Mouse (Mus musculus) liver, adult 2 months (tissue): ENCODE results near the gene Thbd. TPM values are rescaled to one million over a fixed set of nuclear protein-coding genes. Genes with fewer than 3 reads are reported as not detected.

ENCODE experiments used
- DNase-seq: peaks from one replicate; pipeline ENCODE4 v3.0.0-alpha.2; 2011; ENCODE audit warnings: low read depth, low spot score; ENCODE audit errors: extremely low read depth
- H3K27ac ChIP-seq: fragments of 200-500 bp; replicated peaks from 2 replicates; pipeline ENCODE4 v1.5.1; 2012; ENCODE audit warnings: low read depth, mild to moderate bottlenecking, control low read depth, inconsistent platforms, low read length; ENCODE audit not compliant: insufficient read depth
- H3K27me3 ChIP-seq: fragments of 200-500 bp; 2 replicates; pipeline ENCODE4 v1.6.1; 2012; ENCODE audit warnings: mild to moderate bottlenecking, moderate library complexity, low read length, inconsistent platforms; ENCODE audit not compliant: control insufficient read depth, insufficient read depth
- H3K36me3 ChIP-seq: fragments of 200-500 bp; 2 replicates; pipeline ENCODE4 v1.6.1; 2012; ENCODE audit warnings: low read length, inconsistent platforms; ENCODE audit not compliant: control insufficient read depth, insufficient read depth
- H3K4me1 ChIP-seq: fragments of 200-500 bp; 2 replicates; pipeline ENCODE4 v1.6.1; 2011; ENCODE audit warnings: low read length; ENCODE audit not compliant: control insufficient read depth, insufficient read depth
- H3K4me3 ChIP-seq: fragments of 200-500 bp; 2 replicates; pipeline ENCODE4 v1.5.1; 2011; ENCODE audit warnings: low read depth, mild to moderate bottlenecking, control low read depth, low read length, moderate library complexity; ENCODE audit not compliant: insufficient read depth
- H3K79me2 ChIP-seq: fragments of 200-500 bp; 2 replicates; pipeline ENCODE4 v1.6.1; 2012; ENCODE audit warnings: inconsistent platforms, mild to moderate bottlenecking, low read length, moderate library complexity; ENCODE audit not compliant: control insufficient read depth, insufficient read depth
- H3K9ac ChIP-seq: fragments of 200-500 bp; 2 replicates; pipeline ENCODE4 v1.6.1; 2012; ENCODE audit warnings: low read depth, mild to moderate bottlenecking, control low read depth, inconsistent platforms, low read length
- CTCF ChIP-seq: fragments of 200-500 bp; IDR thresholded peaks from 2 replicates; pipeline ENCODE4 v1.5.1; 2011; ENCODE audit warnings: low read depth, low read length, control low read depth
- POLR2A ChIP-seq: fragments of 200-500 bp; IDR thresholded peaks from 2 replicates; pipeline ENCODE4 v1.6.1; 2011; ENCODE audit warnings: low read length, control low read depth; ENCODE audit not compliant: insufficient read depth; ENCODE audit errors: extremely low read depth
- WGBS: fragments of 180-500 bp; shearing (Covaris S2); methylation state at CpG from one replicate; pipeline ENCODE4 v1.1.7; 2018; 5-methylcytosine and 5-hydroxymethylcytosine counted together
- polyA plus RNA-seq: library from polyadenylated mRNA; depleted of rRNA; stranded (reverse); fragments of >200 nt; gene quantifications from 2 replicates; pipeline ENCODE4 v1.2.3, GENCODE M21; 2012
- total RNA-seq: library from RNA; depleted of rRNA; stranded (reverse); fragments of >200 nt; gene quantifications from 2 replicates; pipeline ENCODE4 v1.2.3, GENCODE M21; 2014

Gene Thbd
- total and polyA plus RNA-seq, 2 experiments = 2.0 to 2.3 TPM

GRCm38 (mm10) chr2:148450616-148451015 lies 42.6 kb upstream of the Thbd start:
- 28% methylated on average over 5 of the region's 5 CpGs for WGBS
- peak; percentile 51 for DNase-seq

GRCm38 (mm10) chr2:148449659-148450058 lies 41.7 kb upstream of the Thbd start:
- WGBS = 95% methylated on average over 1 of the region's 1 CpGs

More at GRCm38 (mm10) chr2:148450616-148451015, 42.6 kb upstream of the Thbd start:
- H3K36me3 ChIP-seq = no peaks in the 10 kb centered on the region
- H3K4me1 ChIP-seq = no peaks in the 10 kb centered on the region; the same call in 1 of the 2 replicates
- no peaks in the 10 kb centered on the region for H3K79me2 ChIP-seq
- no peak overlapping the region for H3K9ac ChIP-seq
- H3K4me3 ChIP-seq = no peak overlapping the region
- no peaks in the 10 kb centered on the region for H3K27me3 ChIP-seq
- TF ChIP-seq POLR2A (no peak), CTCF (no peak)
- H3K27ac ChIP-seq = no peak overlapping the region

GRCm38 (mm10) chr2:148446446-148446845 lies 38.5 kb upstream of the Thbd start:
- H3K36me3 ChIP-seq = no peaks in the 10 kb centered on the region
- H3K27ac ChIP-seq = no peak overlapping the region
- H3K4me3 ChIP-seq = no peak overlapping the region
- no peaks in the 10 kb centered on the region; the same call in 1 of the 2 replicates for H3K4me1 ChIP-seq
- no peak for TF ChIP-seq CTCF
- TF ChIP-seq POLR2A = no peak
- no peak overlapping the region for H3K9ac ChIP-seq
- H3K27me3 ChIP-seq = no peaks in the 10 kb centered on the region
- 79% methylated on average over 3 of the region's 3 CpGs for WGBS
- H3K79me2 ChIP-seq = no peaks in the 10 kb centered on the region
- no peak for DNase-seq

More at GRCm38 (mm10) chr2:148449659-148450058, 41.7 kb upstream of the Thbd start:
- no peak overlapping the region for H3K4me3 ChIP-seq
- H3K4me1 ChIP-seq = no peaks in the 10 kb centered on the region; the same call in 1 of the 2 replicates
- TF ChIP-seq POLR2A = no peak
- no peak for TF ChIP-seq CTCF
- no peak overlapping the region for H3K9ac ChIP-seq
- no peaks in the 10 kb centered on the region for H3K27me3 ChIP-seq
- H3K36me3 ChIP-seq = no peaks in the 10 kb centered on the region
- DNase-seq = no peak
- no peak overlapping the region for H3K27ac ChIP-seq
- no peaks in the 10 kb centered on the region for H3K79me2 ChIP-seq

GRCm38 (mm10) chr2:148445616-148446015 lies 37.6 kb upstream of the Thbd start:
- Histone ChIP-seq H3K36me3 (no peaks in the 10 kb centered on the region), H3K4me3 (no peak overlapping the region), H3K27me3 (no peaks in the 10 kb centered on the region), H3K27ac (no peak overlapping the region), H3K4me1 (no peaks in the 10 kb centered on the region; the same call in 1 of the 2 replicates), H3K79me2 (no peaks in the 10 kb centered on the region), H3K9ac (no peak overlapping the region)
- DNase-seq = no peak
- 97% methylated on average over 1 of the region's 1 CpGs for WGBS
- TF ChIP-seq CTCF (no peak), POLR2A (no peak)

GRCm38 (mm10) chr2:148444472-148444871 lies 36.5 kb upstream of the Thbd start:
- Histone ChIP-seq H3K27ac (no peak overlapping the region), H3K27me3 (no peaks in the 10 kb centered on the region), H3K4me1 (no peaks in the 10 kb centered on the region), H3K79me2 (no peaks in the 10 kb centered on the region), H3K36me3 (no peaks in the 10 kb centered on the region), H3K9ac (no peak overlapping the region), H3K4me3 (no peak overlapping the region)
- TF ChIP-seq POLR2A (no peak), CTCF (no peak)
- DNase-seq = no peak
- WGBS = 87% methylated on average over 1 of the region's 1 CpGs

GRCm38 (mm10) chr2:148443249-148443958 lies 35.4 kb upstream of the Thbd start, which contains the start of gene Cd93:
Gene Cd93 (minus strand): TSS chr2:148443563.
- no peak for DNase-seq
- no peaks in the 10 kb centered on the region for H3K4me1 ChIP-seq
- no peaks in the 10 kb centered on the region for H3K36me3 ChIP-seq
- H3K4me3 ChIP-seq = peak within 1 kb of the TSS; percentile 65
- TF ChIP-seq CTCF = no peak
- TF ChIP-seq POLR2A = no peak
- H3K27ac ChIP-seq = peak within 1 kb of the TSS; percentile 51
- H3K79me2 ChIP-seq = no peaks in the 10 kb centered on the region
- WGBS = 49% methylated on average over 13 of the region's 13 CpGs
- peak within 1 kb of the TSS; percentile 33 for H3K9ac ChIP-seq
- no peaks in the 10 kb centered on the region for H3K27me3 ChIP-seq
